Mouse (Mus musculus) heart, postnatal 0 days (tissue): ENCODE data around the gene Dyrk3. TPM values are rescaled to one million over a fixed set of nuclear protein-coding genes. Genes with fewer than 3 reads are reported as not detected.
A peak's percentile ranks its signal among the peaks of the same experiment; 100 is the strongest.

ENCODE experiments used
- ATAC-seq: fragments of 200-750 bp; cut with Nextera tagmentation; 2 replicates; pipeline ENCODE4 v1.8.0; 2017; ENCODE audit warnings: low read depth, moderate number of reproducible peaks, moderate library complexity; ENCODE audit not compliant: insufficient read depth
- DNase-seq: peaks from one replicate; pipeline ENCODE4 v3.0.0-alpha.2; 2016; ENCODE audit warnings: low spot score
- H3K27ac ChIP-seq: fragments of 300-500 bp; sonication (generic); 2 replicates; pipeline ENCODE4 v1.5.1; 2014; ENCODE audit warnings: low read depth, mild to moderate bottlenecking
- H3K27me3 ChIP-seq: fragments of 300-500 bp; sonication (generic); 2 replicates; pipeline ENCODE4 v1.6.1; 2014; ENCODE audit warnings: low read length, mixed read lengths; ENCODE audit not compliant: control insufficient read depth, insufficient read depth
- H3K36me3 ChIP-seq: fragments of 300-500 bp; sonication (generic); replicated peaks from 2 replicates; pipeline ENCODE4 v1.6.1; 2014; ENCODE audit warnings: low read length, mixed read lengths; ENCODE audit not compliant: control insufficient read depth, insufficient read depth
- H3K4me1 ChIP-seq: fragments of 300-500 bp; sonication (generic); 2 replicates; pipeline ENCODE4 v1.6.1; 2014; ENCODE audit warnings: antibody characterized with exemption; ENCODE audit not compliant: control insufficient read depth, insufficient read depth
- H3K4me2 ChIP-seq: fragments of 300-500 bp; sonication (generic); 2 replicates; pipeline ENCODE4 v1.6.1; 2014; ENCODE audit warnings: low read depth, mild to moderate bottlenecking, low read length, moderate library complexity
- H3K4me3 ChIP-seq: fragments of 300-500 bp; sonication (generic); 2 replicates; pipeline ENCODE4 v1.5.1; 2014; ENCODE audit warnings: low read depth, low read length
- H3K9ac ChIP-seq: fragments of 300-500 bp; sonication (generic); replicated peaks from 2 replicates; pipeline ENCODE4 v1.6.1; 2014; ENCODE audit warnings: low read depth, low read length, mixed read lengths
- H3K9me3 ChIP-seq: fragments of 300-500 bp; sonication (generic); replicated peaks from 2 replicates; pipeline ENCODE4 v1.6.1; 2016; ENCODE audit warnings: low read length; ENCODE audit not compliant: control insufficient read depth
- CTCF ChIP-seq: IDR thresholded peaks from 2 replicates; pipeline ENCODE4 v1.5.1; 2016; ENCODE audit warnings: antibody characterized with exemption, control low read depth, low read depth
- EP300 ChIP-seq: IDR thresholded peaks from 2 replicates; pipeline ENCODE4 v1.6.1; 2016; ENCODE audit warnings: antibody characterized with exemption, low read depth
- WGBS: fragments of 180-500 bp; shearing (Covaris S2); extraction: QIAGEN DNeasy Blood & Tissue Kit; methylation state at CpG from one replicate; pipeline ENCODE4 v1.1.7; 2014; 5-methylcytosine and 5-hydroxymethylcytosine counted together
- polyA plus RNA-seq: library from polyadenylated mRNA; unstranded; fragments of >200 nt; fragmentation: Nextera tagmentation; extraction: Ambion mirVana; gene quantifications from 2 replicates; pipeline ENCODE4 v1.2.1, GENCODE M21; 2015
- total RNA-seq: library from RNA; depleted of rRNA; stranded (reverse); fragments of >200 nt; gene quantifications from 2 replicates; pipeline ENCODE4 v1.2.3, GENCODE M21; 2014; ENCODE audit warnings: low replicate concordance; rRNA removed

The Dyrk3 gene
- total RNA-seq (1.3 and 1.4 TPM in 2 replicates), polyA plus RNA-seq (0.60 and 0.86 TPM in 2 replicates)

DNA sequence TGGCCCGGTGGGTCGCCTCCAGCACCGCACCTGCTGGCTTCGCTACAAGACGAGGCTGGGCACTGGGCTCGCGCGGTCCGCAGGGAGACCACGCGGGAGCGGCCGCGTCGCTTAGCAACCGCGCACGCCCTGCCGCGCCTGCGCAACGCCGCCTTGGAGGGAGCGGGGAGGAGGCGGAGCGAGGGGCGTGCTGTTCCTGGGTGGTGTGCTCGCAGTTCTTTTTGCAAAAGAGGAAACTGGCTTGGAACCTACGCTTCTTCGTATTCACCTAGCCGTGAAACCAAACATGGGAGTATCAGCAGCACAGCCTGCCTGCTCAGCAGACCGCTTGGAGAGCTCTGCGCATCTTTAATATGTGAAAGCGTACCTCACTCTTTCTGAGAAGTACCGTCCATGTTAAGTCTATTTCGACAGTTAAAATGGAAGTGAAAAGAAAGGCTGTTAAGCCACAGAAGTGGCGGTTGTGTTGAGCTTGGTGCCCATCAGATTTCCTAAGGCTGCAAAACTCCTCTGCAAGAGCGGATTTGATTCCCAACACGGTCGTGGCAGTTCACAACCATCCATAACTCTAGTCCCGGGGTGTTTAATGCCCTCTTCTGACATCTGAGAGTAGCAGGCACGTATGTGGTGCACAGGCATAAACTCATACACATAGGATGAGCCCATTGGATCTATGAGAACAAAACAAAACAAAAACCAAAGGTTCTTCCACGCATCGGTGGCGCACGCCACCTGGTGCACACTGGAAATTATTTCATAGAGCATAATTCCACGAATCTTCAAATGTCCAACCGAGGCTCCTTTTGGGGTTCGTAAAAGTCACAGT, at the start of gene Dyrk3:
Gene Dyrk3 (minus strand): TSS at position 150 of the 826 bp plus-strand sequence.
- peak within 1 kb of the TSS; percentile 87 for H3K27ac ChIP-seq
- H3K27me3 ChIP-seq: no peaks in the 10 kb centered on the region
- peak within 1 kb of the TSS; percentile 80 for H3K4me3 ChIP-seq
- TF ChIP-seq CTCF (peak; percentile 56), EP300 (no peak)
- H3K9me3 ChIP-seq: no peaks in the 10 kb centered on the region
- WGBS: 4% methylated on average over 47 of the region's 49 CpGs
- ATAC-seq (peak; percentile 98), DNase-seq (peak; percentile 87)
- H3K4me1 ChIP-seq: peaks cover 7% of the 10 kb centered on the region
- peak within 1 kb of the TSS; percentile 66 for H3K9ac ChIP-seq
- no peaks in the 10 kb centered on the region for H3K36me3 ChIP-seq
- H3K4me2 ChIP-seq: peak within 1 kb of the TSS; percentile 99

DNA sequence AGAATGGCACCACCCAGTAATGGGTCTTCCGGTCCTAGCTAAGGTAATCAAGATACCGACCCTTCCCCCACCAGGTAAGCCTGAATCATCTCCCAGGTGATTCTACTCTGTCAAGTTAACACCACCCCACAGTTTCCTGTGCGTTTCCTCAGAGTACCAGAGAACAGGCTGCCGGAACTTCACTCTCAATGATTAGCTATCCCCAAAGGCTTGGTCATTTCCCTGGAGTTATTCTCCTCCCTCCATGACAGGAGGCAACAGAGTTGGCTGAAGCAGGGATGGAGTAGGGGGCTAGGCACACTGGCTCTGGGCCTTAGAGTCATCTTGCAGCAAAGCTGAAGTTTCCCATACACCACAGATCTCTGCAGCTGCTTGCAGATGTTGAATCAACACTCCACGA, 49.7 kb upstream of the Dyrk3 start:
- Histone ChIP-seq H3K9me3 (no peaks in the 10 kb centered on the region), H3K4me2 (no peak overlapping the region), H3K4me1 (peaks cover 21% of the 10 kb centered on the region), H3K4me3 (no peak overlapping the region), H3K27ac (no peak overlapping the region), H3K9ac (no peak overlapping the region), H3K27me3 (no peaks in the 10 kb centered on the region), H3K36me3 (no peaks in the 10 kb centered on the region)
- TF ChIP-seq EP300 (no peak), CTCF (no peak)
- WGBS: 80% methylated on average over 5 of the region's 5 CpGs
- no peak for DNase-seq
- no peak for ATAC-seq

GRCm38 (mm10) chr1:131186995-131187394, 48.9 kb upstream of the Dyrk3 start:
- no peak for DNase-seq
- H3K4me1 ChIP-seq: peaks cover 21% of the 10 kb centered on the region
- 72% methylated on average over 6 of the region's 6 CpGs for WGBS
- no peak overlapping the region for H3K4me3 ChIP-seq
- no peak overlapping the region for H3K4me2 ChIP-seq
- no peak overlapping the region for H3K9ac ChIP-seq
- ATAC-seq: no peak
- H3K36me3 ChIP-seq: no peaks in the 10 kb centered on the region
- TF ChIP-seq EP300: no peak
- no peak for TF ChIP-seq CTCF
- H3K27ac ChIP-seq: no peak overlapping the region
- no peaks in the 10 kb centered on the region for H3K9me3 ChIP-seq
- no peaks in the 10 kb centered on the region for H3K27me3 ChIP-seq

DNA sequence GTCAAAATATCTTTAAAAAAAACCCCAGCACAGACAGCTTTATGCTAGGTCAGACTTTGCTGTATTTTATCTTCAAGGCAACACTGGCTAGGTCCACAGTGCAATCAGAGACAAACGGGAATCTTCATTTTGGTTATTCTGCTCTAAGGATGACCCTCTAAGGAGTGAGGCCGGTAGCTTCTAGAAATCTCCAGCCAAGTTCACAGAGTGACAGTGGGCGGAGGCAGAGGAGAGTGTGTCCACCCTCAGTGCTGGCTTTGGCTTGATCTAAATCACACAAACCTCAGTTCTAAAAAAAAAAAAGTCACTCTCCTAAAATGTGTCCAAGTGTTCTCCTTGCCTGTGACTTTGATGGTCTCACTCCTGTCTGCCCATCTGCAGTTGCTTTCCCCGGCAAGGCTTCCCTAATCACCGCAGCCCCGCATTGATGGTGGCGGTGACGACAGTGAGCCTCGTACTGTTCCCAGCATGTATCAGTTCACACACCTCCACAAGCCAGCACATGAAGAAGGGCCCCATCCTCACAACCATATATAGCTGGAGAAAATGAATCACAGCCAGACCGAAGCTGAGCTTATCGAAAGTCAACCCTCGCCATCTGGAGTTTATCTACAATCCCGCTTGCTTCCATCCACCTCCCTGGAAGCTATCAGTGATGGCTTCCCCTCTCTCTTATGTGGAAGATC, 47.8 kb upstream of the Dyrk3 start:
- TF ChIP-seq CTCF: no peak
- TF ChIP-seq EP300: no peak
- H3K9ac ChIP-seq: no peak overlapping the region
- ATAC-seq (no peak), DNase-seq (no peak)
- no peaks in the 10 kb centered on the region for H3K9me3 ChIP-seq
- H3K4me2 ChIP-seq: 0 out of 2 replicates have a peak overlapping the region, but pooled peaks have one; percentile 5
- no peaks in the 10 kb centered on the region for H3K27me3 ChIP-seq
- no peak overlapping the region for H3K27ac ChIP-seq
- H3K4me3 ChIP-seq: no peak overlapping the region
- no peaks in the 10 kb centered on the region for H3K36me3 ChIP-seq
- WGBS: 14% methylated on average over 13 of the region's 13 CpGs
- H3K4me1 ChIP-seq: peaks cover 21% of the 10 kb centered on the region

DNA sequence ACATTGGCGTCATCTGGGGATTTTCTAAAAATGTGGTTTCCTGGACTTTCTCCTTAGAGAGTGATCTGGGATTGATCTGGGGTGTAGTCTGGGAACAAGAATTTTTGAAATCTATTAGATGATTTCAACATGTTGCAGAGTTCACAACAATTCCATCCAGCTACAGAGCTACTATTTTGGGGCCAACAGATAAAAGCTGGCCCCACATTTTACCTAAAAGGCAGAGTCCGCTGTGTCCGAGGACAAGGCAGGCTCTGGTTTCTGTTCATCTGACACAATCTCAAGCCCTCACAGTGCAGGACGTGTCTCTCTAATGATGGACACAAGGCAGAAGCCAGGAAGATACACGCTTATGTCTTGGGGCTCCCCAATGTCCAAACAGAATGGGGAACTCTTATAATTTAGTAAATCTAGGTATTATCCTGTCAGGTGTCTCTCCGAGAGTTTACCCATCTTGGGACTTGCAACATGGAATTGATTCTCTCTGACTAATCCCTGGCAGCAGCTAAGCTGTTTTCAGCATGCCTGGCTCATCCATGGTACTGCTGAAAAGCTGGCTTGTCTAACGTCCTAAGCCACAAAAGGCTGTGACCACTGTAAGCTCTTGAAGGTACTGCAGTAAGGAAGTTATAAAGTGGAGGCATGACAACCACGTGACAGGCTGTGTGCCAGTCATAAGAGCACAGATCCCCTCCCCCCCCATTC, 47.0 kb upstream of the Dyrk3 start:
- no peak for ATAC-seq
- H3K27ac ChIP-seq: no peak overlapping the region; the same call in 1 of the 2 replicates
- H3K4me3 ChIP-seq: no peak overlapping the region
- 33% methylated on average over 8 of the region's 8 CpGs for WGBS
- no peaks in the 10 kb centered on the region for H3K9me3 ChIP-seq
- DNase-seq: no peak
- no peak overlapping the region for H3K9ac ChIP-seq
- peaks cover 21% of the 10 kb centered on the region for H3K4me1 ChIP-seq
- no peak for TF ChIP-seq EP300
- no peak for TF ChIP-seq CTCF
- peaks cover 6% of the 10 kb centered on the region; the same call in 1 of the 2 replicates for H3K36me3 ChIP-seq
- no peaks in the 10 kb centered on the region for H3K27me3 ChIP-seq
- no peak overlapping the region for H3K4me2 ChIP-seq
